Mouse (Mus musculus) bone marrow, adult 2 months (tissue): Measurements from ENCODE around the gene Pcsk7.

Source experiments
- CTCF ChIP-seq: fragments of 200-500 bp; IDR thresholded peaks from 2 replicates; pipeline ENCODE4 v1.5.1; 2011; ENCODE audit warnings: low read length, control low read depth; ENCODE audit not compliant: control insufficient read depth, insufficient read depth
- POLR2A ChIP-seq: fragments of 200-500 bp; IDR thresholded peaks from 2 replicates; pipeline ENCODE4 v1.6.1; 2011; ENCODE audit warnings: low read depth, mild to moderate bottlenecking, control low read depth, low read length, borderline replicate concordance; ENCODE audit not compliant: control insufficient read depth

DNA sequence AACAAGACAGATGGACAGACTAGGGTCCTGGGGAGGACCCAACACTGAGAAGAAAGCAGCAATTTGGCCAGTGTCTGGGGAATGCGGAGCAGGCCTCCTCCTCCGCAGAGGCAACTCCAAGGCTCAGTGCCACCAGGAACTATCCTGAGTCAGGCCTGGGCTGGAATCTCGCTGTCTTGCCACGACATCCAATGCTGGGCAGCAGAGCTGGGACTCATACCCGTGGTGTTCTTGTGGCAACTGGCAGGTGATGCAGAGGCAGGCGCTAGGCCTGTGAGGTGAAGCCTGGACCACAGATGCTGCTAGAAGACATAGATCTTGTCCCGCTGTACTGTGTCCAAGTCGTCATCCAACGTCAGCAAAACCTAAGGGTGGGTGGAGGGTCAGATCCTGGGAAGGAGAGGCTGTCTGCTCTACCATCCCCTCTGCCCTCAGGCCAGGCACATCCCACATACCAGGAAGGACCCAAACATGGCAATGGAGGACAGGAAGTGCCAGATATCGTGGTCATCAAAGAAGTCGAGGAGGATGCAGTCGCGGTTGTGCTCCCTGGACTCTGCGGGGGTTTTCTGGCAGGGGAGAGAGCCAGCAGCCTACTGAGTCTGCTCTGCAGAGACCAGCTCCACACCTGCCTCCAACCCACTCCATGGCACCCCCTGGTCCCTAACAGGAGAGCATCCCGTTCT lies 32.8 kb downstream of the Pcsk7 start:
- no peak for TF ChIP-seq POLR2A
- no peak for TF ChIP-seq CTCF
